Mouse (Mus musculus): ENCODE data around the gene Ncor2. TPM values are rescaled to one million over a fixed set of nuclear protein-coding genes. Genes with fewer than 3 reads are reported as not detected.
A peak's percentile ranks its signal among the peaks of the same experiment; 100 is the strongest.

Ncor2 gene
- polyA plus RNA-seq, 1 experiment from 2014 or later, result 25.6 TPM

GRCm38 (mm10) chr5:125058267-125058668, 120.8 kb downstream of the Ncor2 start:
- no peaks in the 10 kb centered on the region for H3K9me3 ChIP-seq (replicated peaks)
- H3K4me3 ChIP-seq, result peak overlapping the region; percentile 26
- H3K36me3 ChIP-seq (ENCODE audit: poor library complexity, severe bottlenecking), result peaks cover 37% of the 10 kb centered on the region
- peaks cover 61% of the 10 kb centered on the region for H3K4me1 ChIP-seq
- ATAC-seq, result peak; percentile 44
- peak overlapping the region; percentile 64 for H3K9ac ChIP-seq
- H3K27ac ChIP-seq, result peak overlapping the region; percentile 59; the same call in 1 of the 2 replicates
- H3K4me2 ChIP-seq, result peak overlapping the region; percentile 58
- no peaks in the 10 kb centered on the region for H3K27me3 ChIP-seq
- 3% methylated on average over 21 of the region's 29 CpGs for WGBS

GRCm38 (mm10) chr5:125057555-125058266, 121.3 kb downstream of the Ncor2 start:
- H3K4me1 ChIP-seq, result peaks cover 61% of the 10 kb centered on the region
- H3K27me3 ChIP-seq, result no peaks in the 10 kb centered on the region
- H3K4me2 ChIP-seq, result peak overlapping the region; percentile 58
- no peaks in the 10 kb centered on the region for H3K9me3 ChIP-seq (replicated peaks)
- H3K27ac ChIP-seq, result peak overlapping the region; percentile 59; the same call in 1 of the 2 replicates
- peak; percentile 12; the same call in 1 of the 2 replicates for ATAC-seq
- 21% methylated on average over 29 of the region's 29 CpGs for WGBS
- peaks cover 38% of the 10 kb centered on the region for H3K36me3 ChIP-seq (ENCODE audit: poor library complexity, severe bottlenecking)
- peak overlapping the region; percentile 64 for H3K9ac ChIP-seq
- peak overlapping the region; percentile 26 for H3K4me3 ChIP-seq

- Histone ChIP-seq H3K4me3 (no peak overlapping the region), H3K36me3 (ENCODE audit: poor library complexity, severe bottlenecking) (peaks cover 38% of the 10 kb centered on the region), H3K4me1 (peaks cover 65% of the 10 kb centered on the region), H3K27ac (peak overlapping the region; percentile 59), H3K9me3 (replicated peaks) (no peaks in the 10 kb centered on the region), H3K9ac (peak overlapping the region; percentile 64), H3K27me3 (no peaks in the 10 kb centered on the region), H3K4me2 (peak overlapping the region; percentile 58; the same call in 1 of the 2 replicates)
- 8% methylated on average over 19 of the region's 19 CpGs for WGBS
- no peak for ATAC-seq
Measured at GRCm38 (mm10) chr5:125056696-125057554, 122.1 kb downstream of the Ncor2 start.

- no peak for ATAC-seq
- 8% methylated on average over 6 of the region's 6 CpGs for WGBS
- H3K4me2 ChIP-seq, result peak overlapping the region; percentile 2; the same call in 1 of the 2 replicates
- 0 out of 2 replicates have a peak overlapping the region, but pooled peaks have one; percentile 30 for H3K9ac ChIP-seq
- peaks cover 38% of the 10 kb centered on the region for H3K36me3 ChIP-seq (ENCODE audit: poor library complexity, severe bottlenecking)
- H3K4me3 ChIP-seq, result no peak overlapping the region
- H3K27ac ChIP-seq, result no peak overlapping the region
- H3K4me1 ChIP-seq, result peaks cover 65% of the 10 kb centered on the region
- H3K9me3 ChIP-seq (replicated peaks), result no peaks in the 10 kb centered on the region
- no peaks in the 10 kb centered on the region for H3K27me3 ChIP-seq
Measured at GRCm38 (mm10) chr5:125056331-125056695, 122.7 kb downstream of the Ncor2 start.

GRCm38 (mm10) chr5:125055901-125056300, 123.1 kb downstream of the Ncor2 start:
- no peaks in the 10 kb centered on the region for H3K27me3 ChIP-seq
- 0 out of 2 replicates have a peak overlapping the region, but pooled peaks have one; percentile 30 for H3K9ac ChIP-seq
- peaks cover 41% of the 10 kb centered on the region for H3K36me3 ChIP-seq (ENCODE audit: poor library complexity, severe bottlenecking)
- WGBS, result 57% methylated on average over 8 of the region's 8 CpGs
- ATAC-seq, result no peak
- H3K4me1 ChIP-seq, result peaks cover 65% of the 10 kb centered on the region
- no peak overlapping the region for H3K4me3 ChIP-seq
- H3K9me3 ChIP-seq (replicated peaks), result no peaks in the 10 kb centered on the region
- no peak overlapping the region for H3K27ac ChIP-seq
- H3K4me2 ChIP-seq, result 0 out of 2 replicates have a peak overlapping the region, but pooled peaks have one; percentile 2

- peak overlapping the region; percentile 17; the same call in 1 of the 2 replicates for H3K27ac ChIP-seq
- H3K9me3 ChIP-seq (replicated peaks), result no peaks in the 10 kb centered on the region
- H3K9ac ChIP-seq, result no peak overlapping the region
- peaks cover 64% of the 10 kb centered on the region for H3K36me3 ChIP-seq (ENCODE audit: poor library complexity, severe bottlenecking)
- H3K4me1 ChIP-seq, result peaks cover 46% of the 10 kb centered on the region
- H3K4me2 ChIP-seq, result no peak overlapping the region
- no peak for ATAC-seq
- H3K27me3 ChIP-seq, result no peaks in the 10 kb centered on the region
- H3K4me3 ChIP-seq, result no peak overlapping the region
- WGBS, result 67% methylated on average over 7 of the region's 7 CpGs
Measured at GRCm38 (mm10) chr5:125053661-125054060, 125.4 kb downstream of the Ncor2 start.

- Histone ChIP-seq H3K27me3 (no peaks in the 10 kb centered on the region), H3K36me3 (ENCODE audit: poor library complexity, severe bottlenecking) (peaks cover 72% of the 10 kb centered on the region), H3K4me3 (no peak overlapping the region), H3K27ac (peak overlapping the region; percentile 61; the same call in 1 of the 2 replicates), H3K4me1 (peaks cover 38% of the 10 kb centered on the region), H3K9ac (peak overlapping the region; percentile 12; the same call in 1 of the 2 replicates), H3K9me3 (replicated peaks) (no peaks in the 10 kb centered on the region), H3K4me2 (no peak overlapping the region)
- 73% methylated on average over 23 of the region's 23 CpGs for WGBS
- peak; percentile 25; the same call in 1 of the 2 replicates for ATAC-seq
Measured at GRCm38 (mm10) chr5:125052603-125053488, 126.2 kb downstream of the Ncor2 start.

- no peak overlapping the region for H3K4me2 ChIP-seq
- 82% methylated on average over 10 of the region's 10 CpGs for WGBS
- 0 out of 2 replicates have a peak overlapping the region, but pooled peaks have one; percentile 12 for H3K9ac ChIP-seq
- H3K27ac ChIP-seq, result peak overlapping the region; percentile 61
- no peak overlapping the region for H3K4me3 ChIP-seq
- H3K4me1 ChIP-seq, result peaks cover 32% of the 10 kb centered on the region
- H3K27me3 ChIP-seq, result no peaks in the 10 kb centered on the region
- H3K36me3 ChIP-seq (ENCODE audit: poor library complexity, severe bottlenecking), result peaks cover 78% of the 10 kb centered on the region
- ATAC-seq, result peak; percentile 28; the same call in 1 of the 2 replicates
- H3K9me3 ChIP-seq (replicated peaks), result no peaks in the 10 kb centered on the region
Measured at GRCm38 (mm10) chr5:125052237-125052602, 126.8 kb downstream of the Ncor2 start.

GRCm38 (mm10) chr5:125049481-125049880, 129.5 kb downstream of the Ncor2 start:
- peaks cover 35% of the 10 kb centered on the region for H3K4me1 ChIP-seq

GRCm38 (mm10) chr5:125046436-125046835, 132.6 kb downstream of the Ncor2 start:
- no peak overlapping the region for H3K4me3 ChIP-seq
- WGBS, result 80% methylated on average over 5 of the region's 5 CpGs
- H3K9me3 ChIP-seq (replicated peaks), result no peaks in the 10 kb centered on the region
- H3K9ac ChIP-seq, result no peak overlapping the region
- H3K36me3 ChIP-seq (ENCODE audit: poor library complexity, severe bottlenecking), result peaks cover 89% of the 10 kb centered on the region
- H3K27me3 ChIP-seq, result no peaks in the 10 kb centered on the region
- no peak overlapping the region for H3K4me2 ChIP-seq
- H3K4me1 ChIP-seq, result peaks cover 22% of the 10 kb centered on the region
- ATAC-seq, result no peak
- H3K27ac ChIP-seq, result no peak overlapping the region

More at GRCm38 (mm10) chr5:125049481-125049880, 129.5 kb downstream of the Ncor2 start:
- WGBS, result 91% methylated on average over 4 of the region's 4 CpGs
- H3K4me2 ChIP-seq, result no peak overlapping the region
- ATAC-seq, result no peak
- no peaks in the 10 kb centered on the region for H3K9me3 ChIP-seq (replicated peaks)
- H3K36me3 ChIP-seq (ENCODE audit: poor library complexity, severe bottlenecking), result peaks cover 85% of the 10 kb centered on the region
- no peak overlapping the region for H3K27ac ChIP-seq
- H3K9ac ChIP-seq, result no peak overlapping the region
- no peak overlapping the region for H3K4me3 ChIP-seq
- no peaks in the 10 kb centered on the region for H3K27me3 ChIP-seq

- H3K27me3 ChIP-seq, result no peaks in the 10 kb centered on the region
- 7% methylated on average over 5 of the region's 5 CpGs for WGBS
- H3K4me2 ChIP-seq, result no peak overlapping the region
- no peak for ATAC-seq
- no peak overlapping the region for H3K4me3 ChIP-seq
- peaks cover 90% of the 10 kb centered on the region for H3K36me3 ChIP-seq (ENCODE audit: poor library complexity, severe bottlenecking)
- H3K9me3 ChIP-seq (replicated peaks), result no peaks in the 10 kb centered on the region
- H3K27ac ChIP-seq, result peak overlapping the region; percentile 16; the same call in 1 of the 2 replicates
- H3K9ac ChIP-seq, result no peak overlapping the region
- peaks cover 22% of the 10 kb centered on the region for H3K4me1 ChIP-seq
Measured at GRCm38 (mm10) chr5:125045202-125045601, 133.8 kb downstream of the Ncor2 start.
